Mouse (Mus musculus) small intestine, adult 2 months (tissue): ENCODE measurements around the gene Megf11. TPM values are rescaled to one million over a fixed set of nuclear protein-coding genes. Genes with fewer than 3 reads are reported as not detected.
A peak's percentile ranks its signal among the peaks of the same experiment; 100 is the strongest.

Experiments used
- H3K27ac ChIP-seq: fragments of 200-500 bp; 2 replicates; pipeline ENCODE4 v1.5.1; 2012; ENCODE audit warnings: low read depth, low read length, control low read depth, inconsistent platforms; ENCODE audit not compliant: insufficient read depth
- H3K27me3 ChIP-seq: fragments of 200-500 bp; 2 replicates; pipeline ENCODE4 v1.6.1; 2012; ENCODE audit warnings: mild to moderate bottlenecking, moderate library complexity, low read length, inconsistent platforms; ENCODE audit not compliant: control insufficient read depth, insufficient read depth
- H3K36me3 ChIP-seq: fragments of 200-500 bp; 2 replicates; pipeline ENCODE4 v1.6.1; 2012; ENCODE audit warnings: mild to moderate bottlenecking, low read length, control low read depth, inconsistent platforms; ENCODE audit not compliant: control insufficient read depth, insufficient read depth
- H3K4me1 ChIP-seq: fragments of 200-500 bp; 2 replicates; pipeline ENCODE4 v1.6.1; 2012; ENCODE audit warnings: low read length, inconsistent platforms, mixed read lengths; ENCODE audit not compliant: control insufficient read depth, insufficient read depth, insufficient read length
- H3K4me3 ChIP-seq: fragments of 200-500 bp; 2 replicates; pipeline ENCODE4 v1.5.1; 2012; ENCODE audit warnings: low read depth, mild to moderate bottlenecking, control low read depth, inconsistent platforms, low read length, moderate library complexity
- CTCF ChIP-seq: fragments of 200-500 bp; IDR thresholded peaks from 2 replicates; pipeline ENCODE4 v1.5.1; 2012; ENCODE audit warnings: low read depth, mild to moderate bottlenecking, control low read depth, inconsistent platforms, low read length, moderate library complexity, mixed read lengths; ENCODE audit not compliant: insufficient replicate concordance, insufficient read length; ENCODE audit errors: extremely low read depth
- POLR2A ChIP-seq: fragments of 200-500 bp; IDR thresholded peaks from 2 replicates; pipeline ENCODE4 v1.6.1; 2012; ENCODE audit warnings: low read depth, mild to moderate bottlenecking, control low read depth, inconsistent platforms, low read length, moderate library complexity
- whole genome bisulfite sequencing: fragments of 180-500 bp; shearing (Covaris S2); methylation state at CpG from one replicate; pipeline ENCODE4 v1.1.7; 2018; 5-methylcytosine and 5-hydroxymethylcytosine counted together
- polyA plus RNA-seq: library from polyadenylated mRNA; depleted of rRNA; stranded (reverse); fragments of >200 nt; gene quantifications from 2 replicates; pipeline ENCODE4 v1.2.3, GENCODE M21; 2012

Gene Megf11
- polyA plus RNA-seq, 1 experiment: 0.10 TPM

- Histone ChIP-seq H3K27ac (no peak overlapping the region), H3K4me1 (peaks cover 24% of the 10 kb centered on the region), H3K36me3 (peaks cover 10% of the 10 kb centered on the region), H3K4me3 (no peak overlapping the region), H3K27me3 (no peaks in the 10 kb centered on the region)
- 86% methylated on average over 2 of the region's 2 CpGs for WGBS
- TF ChIP-seq CTCF: no peak
- no peak for TF ChIP-seq POLR2A
Measured at GRCm38 (mm10) chr9:64690771-64691170, 305.3 kb downstream of the Megf11 start.

- H3K27ac ChIP-seq: no peak overlapping the region
- H3K4me3 ChIP-seq: no peak overlapping the region
- WGBS: 11% methylated on average over 7 of the region's 7 CpGs
- peaks cover 10% of the 10 kb centered on the region for H3K36me3 ChIP-seq
- TF ChIP-seq POLR2A (no peak), CTCF (peak; percentile 64; the same call in 1 of the 2 replicates)
- peaks cover 26% of the 10 kb centered on the region for H3K4me1 ChIP-seq
- no peaks in the 10 kb centered on the region for H3K27me3 ChIP-seq
Measured at GRCm38 (mm10) chr9:64691176-64691575, 305.8 kb downstream of the Megf11 start.

GRCm38 (mm10) chr9:64693094-64693493 lies 307.7 kb downstream of the Megf11 start:
- WGBS: 60% methylated on average over 2 of the region's 2 CpGs
- TF ChIP-seq CTCF (no peak), POLR2A (no peak)
- H3K27me3 ChIP-seq: no peaks in the 10 kb centered on the region
- no peak overlapping the region for H3K4me3 ChIP-seq
- peak overlapping the region; percentile 30 for H3K27ac ChIP-seq
- peaks cover 38% of the 10 kb centered on the region for H3K4me1 ChIP-seq
- peaks cover 10% of the 10 kb centered on the region for H3K36me3 ChIP-seq

GRCm38 (mm10) chr9:64695266-64695665 lies 309.8 kb downstream of the Megf11 start:
- no peak overlapping the region for H3K4me3 ChIP-seq

GRCm38 (mm10) chr9:64696404-64696803 lies 311.0 kb downstream of the Megf11 start:
- Histone ChIP-seq H3K4me1 (peaks cover 43% of the 10 kb centered on the region), H3K27me3 (no peaks in the 10 kb centered on the region), H3K36me3 (peaks cover 13% of the 10 kb centered on the region), H3K27ac (no peak overlapping the region), H3K4me3 (no peak overlapping the region)
- TF ChIP-seq POLR2A (no peak), CTCF (no peak)
- WGBS: 82% methylated on average over 4 of the region's 4 CpGs

More at GRCm38 (mm10) chr9:64695266-64695665, 309.8 kb downstream of the Megf11 start:
- TF ChIP-seq POLR2A (no peak), CTCF (no peak)
- Histone ChIP-seq H3K27me3 (no peaks in the 10 kb centered on the region), H3K27ac (no peak overlapping the region), H3K36me3 (peaks cover 13% of the 10 kb centered on the region), H3K4me1 (peaks cover 37% of the 10 kb centered on the region)
- 100% methylated on average over 1 of the region's 1 CpGs for WGBS

- H3K27me3 ChIP-seq: no peaks in the 10 kb centered on the region
- H3K36me3 ChIP-seq: peaks cover 13% of the 10 kb centered on the region
- WGBS: 84% methylated on average over 1 of the region's 1 CpGs
- TF ChIP-seq CTCF (no peak), POLR2A (no peak)
- no peak overlapping the region for H3K4me3 ChIP-seq
- H3K27ac ChIP-seq: no peak overlapping the region
- H3K4me1 ChIP-seq: peaks cover 42% of the 10 kb centered on the region
Measured at GRCm38 (mm10) chr9:64697006-64697405, 311.6 kb downstream of the Megf11 start.

- no peak for TF ChIP-seq POLR2A
- no peak for TF ChIP-seq CTCF
- 91% methylated on average over 5 of the region's 5 CpGs for WGBS
- Histone ChIP-seq H3K27me3 (no peaks in the 10 kb centered on the region), H3K27ac (no peak overlapping the region), H3K4me3 (no peak overlapping the region), H3K4me1 (peaks cover 42% of the 10 kb centered on the region), H3K36me3 (peaks cover 13% of the 10 kb centered on the region)
Measured at GRCm38 (mm10) chr9:64697677-64698076, 312.3 kb downstream of the Megf11 start.
